Mouse (Mus musculus) CH12.LX (cell line): ENCODE measurements around the gene Psmd8. TPM values are rescaled to one million over a fixed set of nuclear protein-coding genes. Genes with fewer than 3 reads are reported as not detected.
A peak's percentile ranks its signal among the peaks of the same experiment; 100 is the strongest.

Experiments
- DNase-seq: peaks from one replicate; pipeline ENCODE4 v3.0.0-alpha.2; 2013; ENCODE audit errors: extremely low read depth
- H3K27ac ChIP-seq: 2 replicates; pipeline ENCODE4 v1.5.1; 2012; ENCODE audit warnings: low read depth, mild to moderate bottlenecking, control low read depth, moderate library complexity; ENCODE audit not compliant: insufficient read depth
- H3K27me3 ChIP-seq: replicated peaks from 2 replicates; pipeline ENCODE3; 2012; ENCODE audit warnings: inconsistent platforms
- H3K36me3 ChIP-seq, 2 experiments: replicated peaks in 1 of 2; 2 replicates each; pipeline versions ENCODE3 to v1.6.1; 2012; ENCODE audit warnings: inconsistent platforms in 1 of 2, low read length in 1 of 2, mild to moderate bottlenecking in 1 of 2, mixed read lengths in 1 of 2, moderate library complexity in 1 of 2; ENCODE audit not compliant: control insufficient read depth in 1 of 2, insufficient read depth in 1 of 2
- H3K4me1 ChIP-seq, 2 experiments: 2 replicates each; pipeline ENCODE4 v1.6.1; 2012; ENCODE audit warnings: inconsistent platforms in 1 of 2, moderate library complexity in 1 of 2; ENCODE audit not compliant: insufficient read depth in 2 of 2, control insufficient read depth in 1 of 2
- H3K4me2 ChIP-seq: 2 replicates; pipeline ENCODE4 v1.6.1; 2012; ENCODE audit warnings: low read depth, mild to moderate bottlenecking, control low read depth; ENCODE audit not compliant: poor library complexity, insufficient read depth, severe bottlenecking
- H3K4me3 ChIP-seq, 3 experiments: fragments of 150-350 bp in 1 of 3; sonication (generic) in 1 of 3; replicated peaks in 1 of 3; 2 replicates each; pipeline versions ENCODE3 to v1.5.1; 2011 to 2012; ENCODE audit warnings: low read depth in 2 of 3, low read length in 2 of 3, mild to moderate bottlenecking in 2 of 3, moderate library complexity in 2 of 3, control low read depth in 1 of 3, improper control_type of control experiment in 1 of 3, inconsistent platforms in 1 of 3, mixed read lengths in 1 of 3; ENCODE audit not compliant: poor library complexity in 1 of 3
- H3K79me2 ChIP-seq: replicated peaks from 2 replicates; pipeline ENCODE4 v1.6.1; 2012; ENCODE audit warnings: mild to moderate bottlenecking, moderate library complexity; ENCODE audit not compliant: control insufficient read depth, poor library complexity, insufficient read depth, severe bottlenecking; ENCODE audit errors: extremely low read depth
- H3K9ac ChIP-seq: 2 replicates; pipeline ENCODE4 v1.6.1; 2012; ENCODE audit warnings: low read depth, mild to moderate bottlenecking, control low read depth, moderate library complexity; ENCODE audit not compliant: insufficient read depth
- H3K9me3 ChIP-seq: replicated peaks from 2 replicates; pipeline ENCODE3; 2012; ENCODE audit warnings: low read length, inconsistent platforms, mixed read lengths
- BHLHE40 ChIP-seq: IDR thresholded peaks from 2 replicates; pipeline ENCODE4 v1.6.1; 2011; ENCODE audit warnings: mild to moderate bottlenecking, low read depth, low read length, improper control_type of control experiment
- CHD2 ChIP-seq: IDR thresholded peaks from 2 replicates; pipeline ENCODE4 v1.6.1; 2011; ENCODE audit warnings: low read length, improper control_type of control experiment
- CTCF ChIP-seq, 2 experiments: IDR thresholded peaks in 1 of 2; conservative IDR thresholded peaks in 1 of 2; 2 replicates each; pipeline ENCODE4 v1.5.1; 2011 to 2012; ENCODE audit warnings: low read depth in 2 of 2, low read length in 2 of 2, improper control_type of control experiment in 1 of 2, inconsistent platforms in 1 of 2, mild to moderate bottlenecking in 1 of 2, moderate library complexity in 1 of 2
- E2F4 ChIP-seq: IDR thresholded peaks from 2 replicates; pipeline ENCODE4 v1.6.1; 2011; ENCODE audit warnings: low read depth, low read length, improper control_type of control experiment; ENCODE audit not compliant: insufficient replicate concordance
- ELF1 ChIP-seq: IDR thresholded peaks from 2 replicates; pipeline ENCODE4 v1.6.1; 2014; ENCODE audit warnings: low read depth, mild to moderate bottlenecking, inconsistent platforms, low read length, improper control_type of control experiment
- ETS1 ChIP-seq: conservative IDR thresholded peaks from 2 replicates; pipeline ENCODE4 v1.6.1; 2012; ENCODE audit warnings: low read depth, mild to moderate bottlenecking, inconsistent platforms, low read length, improper control_type of control experiment, moderate library complexity
- GABPA ChIP-seq: IDR thresholded peaks from 2 replicates; pipeline ENCODE4 v1.6.1; 2012; ENCODE audit warnings: low read depth, low read length, improper control_type of control experiment, inconsistent platforms; ENCODE audit not compliant: insufficient replicate concordance
- HCFC1 ChIP-seq: IDR thresholded peaks from 2 replicates; pipeline ENCODE4 v1.6.1; 2012; ENCODE audit warnings: low read depth, mild to moderate bottlenecking, inconsistent platforms, low read length, improper control_type of control experiment
- IRF4 ChIP-seq: IDR thresholded peaks from 2 replicates; pipeline ENCODE4 v1.6.1; 2014; ENCODE audit warnings: low read depth, mild to moderate bottlenecking, inconsistent platforms, low read length, improper control_type of control experiment
- KAT2A ChIP-seq: IDR thresholded peaks from 2 replicates; pipeline ENCODE4 v1.6.1; 2012; ENCODE audit warnings: low read length, improper control_type of control experiment, inconsistent platforms; ENCODE audit not compliant: insufficient replicate concordance
- MAZ ChIP-seq: IDR thresholded peaks from 2 replicates; pipeline ENCODE4 v1.6.1; 2012; ENCODE audit warnings: low read depth, mild to moderate bottlenecking, inconsistent platforms, low read length, improper control_type of control experiment, moderate library complexity
- MEF2A ChIP-seq: IDR thresholded peaks from 2 replicates; pipeline ENCODE4 v1.6.1; 2014; ENCODE audit warnings: low read depth, mild to moderate bottlenecking, inconsistent platforms, low read length, improper control_type of control experiment, borderline replicate concordance
- MYC ChIP-seq: IDR thresholded peaks from 2 replicates; pipeline ENCODE4 v1.6.1; 2011; ENCODE audit warnings: low read depth, mild to moderate bottlenecking, improper control_type of control experiment, low read length
- NELFE ChIP-seq: IDR thresholded peaks from 2 replicates; pipeline ENCODE4 v1.6.1; 2011; ENCODE audit warnings: low read depth, low read length, improper control_type of control experiment
- NRF1 ChIP-seq: IDR thresholded peaks from 2 replicates; pipeline ENCODE4 v1.6.1; 2014; ENCODE audit warnings: low read depth, mild to moderate bottlenecking, inconsistent platforms, low read length, improper control_type of control experiment, moderate library complexity
- POLR2A ChIP-seq: IDR thresholded peaks from 2 replicates; pipeline ENCODE4 v1.6.1; 2011; ENCODE audit warnings: low read depth, mild to moderate bottlenecking, improper control_type of control experiment, low read length
- POLR2AphosphoS2 ChIP-seq: IDR thresholded peaks from 2 replicates; pipeline ENCODE4 v1.6.1; 2011; ENCODE audit warnings: low read depth, low read length, improper control_type of control experiment
- SIN3A ChIP-seq: IDR thresholded peaks from 2 replicates; pipeline ENCODE4 v1.6.1; 2012; ENCODE audit warnings: low read length, improper control_type of control experiment, inconsistent platforms
- SMC3 ChIP-seq: IDR thresholded peaks from 2 replicates; pipeline ENCODE4 v1.6.1; 2011; ENCODE audit warnings: low read depth, low read length, improper control_type of control experiment
- UBTF ChIP-seq: IDR thresholded peaks from 2 replicates; pipeline ENCODE4 v1.6.1; 2012; ENCODE audit warnings: low read depth, mild to moderate bottlenecking, inconsistent platforms, low read length, improper control_type of control experiment, moderate library complexity
- USF1 ChIP-seq: IDR thresholded peaks from 2 replicates; pipeline ENCODE4 v1.6.1; 2014; ENCODE audit warnings: low read depth, mild to moderate bottlenecking, inconsistent platforms, low read length, improper control_type of control experiment
- USF2 ChIP-seq: conservative IDR thresholded peaks from 2 replicates; pipeline ENCODE4 v1.6.1; 2011; ENCODE audit warnings: low read depth, low read length, improper control_type of control experiment
- ZKSCAN1 ChIP-seq: IDR thresholded peaks from 2 replicates; pipeline ENCODE4 v1.6.1; 2012; ENCODE audit warnings: low read depth, inconsistent platforms, low read length, improper control_type of control experiment, borderline replicate concordance
- ZMIZ1 ChIP-seq: IDR thresholded peaks from 2 replicates; pipeline ENCODE4 v1.6.1; 2012; ENCODE audit warnings: low read depth, mild to moderate bottlenecking, inconsistent platforms, low read length, improper control_type of control experiment
- ZNF384 ChIP-seq: IDR thresholded peaks from 2 replicates; pipeline ENCODE4 v1.6.1; 2012; ENCODE audit warnings: low read depth, low read length, improper control_type of control experiment, inconsistent platforms
- dilution Hi-C: fragments of 300-500 bp; cut with MboI; formaldehyde crosslinking; loops from 2 replicates; pipeline ENCODE4 v1.14.3; 2020; ENCODE audit warnings: low sequenced_read_pairs; ENCODE audit not compliant: extremely low pct_unique_long_range_greater_than_20kb, extremely low pct_ligation_motif_present
- in situ Hi-C: fragments of 300-500 bp; cut with MboI; formaldehyde crosslinking; loops from 3 replicates; pipeline ENCODE4 v1.14.3; 2019; ENCODE audit warnings: low sequenced_read_pairs, low pct_ligation_motif_present, low pct_unique_long_range_greater_than_20kb, mixed read lengths
- polyA plus RNA-seq: library from polyadenylated mRNA; unstranded; fragments of >175 nt; gene quantifications from 2 replicates; pipeline ENCODE4 v1.2.1, GENCODE M21; 2012; ENCODE audit warnings: low read depth; ENCODE audit not compliant: insufficient read length
- total RNA-seq, 2 experiments: library from RNA; depleted of rRNA; stranded (reverse); fragments of 300-350 nt in 1 of 2; fragments of >200 nt in 1 of 2; gene quantifications; 2 replicates each; pipeline ENCODE4 v1.2.3; 2012 to 2014

The Psmd8 gene
- total and polyA plus RNA-seq, 3 experiments, result 308 to 479 (median 335) TPM

DNA sequence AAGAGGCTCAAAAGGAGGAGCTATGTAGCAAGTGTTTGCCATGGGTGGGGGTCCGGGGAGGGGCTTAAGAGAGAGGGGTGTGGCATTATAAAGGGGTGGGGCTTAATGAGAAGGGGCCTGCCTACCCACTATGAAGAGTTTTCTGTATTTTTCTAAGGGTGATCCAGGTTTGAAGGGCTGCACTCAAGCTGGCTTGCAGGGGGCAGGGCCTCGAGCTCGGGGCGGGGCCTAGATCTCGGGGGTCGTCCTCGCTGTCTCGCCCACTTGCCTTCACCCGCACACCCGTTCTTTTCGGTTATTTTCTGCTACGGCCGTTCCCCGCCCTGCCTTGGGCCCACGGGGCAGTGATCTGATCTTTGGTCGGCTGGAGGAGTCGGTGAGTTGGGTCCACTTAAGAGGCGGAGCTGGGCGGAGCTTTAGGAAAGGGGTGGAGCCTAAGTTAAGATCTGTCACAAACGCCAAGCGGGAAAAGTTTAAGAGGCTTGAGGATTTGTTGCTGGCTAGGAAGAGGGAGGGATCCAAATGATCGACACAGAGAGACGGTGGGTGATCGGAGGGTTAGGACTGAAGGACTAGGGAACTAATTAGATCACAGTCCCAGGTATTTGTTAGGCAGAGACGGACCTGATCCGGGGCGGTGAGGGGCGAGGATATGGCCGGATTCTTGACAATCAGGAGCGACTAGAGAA is 10.3 kb downstream of the Psmd8 start, which contains the start of the genes Ggn and Spred3:
Ggn (plus strand) TSS at position 145 of the 689 bp plus-strand sequence.
Spred3 (minus strand) TSS at position 346 of the 689 bp plus-strand sequence.
- Histone ChIP-seq H3K4me3 (peak within 1 kb of the TSS; percentile 66 to 85 (median 76)), H3K9me3 (no peaks in the 10 kb centered on the region)
- TF ChIP-seq ZNF384 (no peak), E2F4 (0 out of 2 replicates have a peak, but pooled peaks have one; percentile 11), SIN3A (peak; percentile 41; the same call in 1 of the 2 replicates), SMC3 (no peak)
- TF ChIP-seq, all 38 proteins: peak for 2
- dilution Hi-C loops, result no loop called here
- Histone ChIP-seq H3K27ac (peak within 1 kb of the TSS; percentile 54), H3K36me3 (peaks cover 32 to 50% of the 10 kb centered on the region in 2 experiments), H3K4me2 (peak within 1 kb of the TSS; percentile 84), H3K4me1 (peaks cover 12 to 31% of the 10 kb centered on the region in 2 experiments), H3K9ac (peak within 1 kb of the TSS; percentile 75), H3K79me2 (no peaks in the 10 kb centered on the region), H3K27me3 (no peaks in the 10 kb centered on the region)
- in situ Hi-C loops, result no loop called here
- DNase-seq, result peak; percentile 88

DNA sequence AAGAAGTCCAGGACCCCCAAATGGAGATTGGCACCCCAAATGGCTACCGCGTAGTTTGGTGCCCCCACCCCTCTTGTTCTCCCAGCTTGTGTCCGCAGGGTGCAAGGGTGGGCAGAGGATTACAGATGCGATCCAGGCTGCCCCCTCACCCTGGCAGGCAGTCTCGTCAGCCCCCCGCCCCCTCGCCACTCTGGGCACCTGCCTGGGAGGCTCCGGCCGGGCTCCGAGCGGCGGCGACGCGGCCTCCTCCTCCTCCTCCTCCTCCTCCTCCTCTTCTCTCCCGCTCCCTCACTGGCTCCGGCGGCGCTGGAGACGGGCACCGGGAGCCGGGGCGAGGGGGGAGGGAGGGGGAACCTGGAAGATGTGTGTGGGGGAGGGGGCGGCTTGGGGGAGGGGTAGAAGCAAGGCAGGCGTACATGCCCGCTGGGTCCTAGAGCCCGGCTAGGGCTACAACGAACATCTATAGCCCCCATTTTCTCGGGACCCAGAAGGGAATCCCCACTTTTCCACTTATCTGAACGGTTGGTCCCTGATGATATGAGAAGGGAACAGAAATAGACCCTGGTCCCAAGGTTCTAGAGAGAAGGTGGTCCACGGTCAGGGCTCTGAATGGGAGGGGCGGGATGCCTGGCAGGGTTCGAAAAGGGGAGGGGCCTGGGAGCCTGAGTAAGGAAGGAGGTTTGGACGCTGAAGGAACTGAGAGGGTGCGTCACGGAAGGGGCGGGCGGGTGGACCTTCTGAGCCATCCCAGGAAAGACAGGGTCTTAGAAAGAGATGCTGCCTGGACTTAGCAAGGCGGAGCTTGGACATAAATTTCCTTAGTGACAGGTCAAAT is 11.1 kb downstream of the Psmd8 start:
- Histone ChIP-seq H3K27ac (peak overlapping the region; percentile 17; the same call in 1 of the 2 replicates), H3K4me1 (peaks cover 12 to 35% of the 10 kb centered on the region in 2 experiments), H3K9me3 (no peaks in the 10 kb centered on the region), H3K4me3 (peak overlapping the region; percentile 66 to 85 (median 76)), H3K4me2 (peak overlapping the region; percentile 84), H3K36me3 (peaks cover 24 to 50% of the 10 kb centered on the region in 2 experiments), H3K27me3 (no peaks in the 10 kb centered on the region), H3K79me2 (no peaks in the 10 kb centered on the region), H3K9ac (peak overlapping the region; percentile 75)
- peak; percentile 93 for DNase-seq
- TF ChIP-seq HCFC1 (peak; percentile 62), GABPA (no peak), BHLHE40 (peak; percentile 39), IRF4 (no peak; the same call in 1 of the 2 replicates), CHD2 (peak; percentile 96), SIN3A (peak; percentile 58; the same call in 1 of the 2 replicates), KAT2A (no peak), MAZ (peak; percentile 89), ELF1 (peak; percentile 70), NELFE (no peak), MYC (no peak), ZMIZ1 (0 out of 2 replicates have a peak, but pooled peaks have one; percentile 19), ZNF384 (no peak), UBTF (no peak), POLR2A (no peak), POLR2AphosphoS2 (no peak), USF1 (no peak), USF2 (no peak), ETS1 (no peak), NRF1 (0 out of 2 replicates have a peak, but pooled peaks have one; percentile 12), ZKSCAN1 (no peak), MEF2A (peak; percentile 42; the same call in 1 of the 2 replicates), CTCF (conservative IDR thresholded peaks at IDR 0.05 in 1 of 2, IDR thresholded peaks at IDR 0.05 in 1 of 2; ENCODE audit: low read depth in 2 of 2, low read length in 2 of 2) (no peak)
- dilution Hi-C loops (no loop called here), in situ Hi-C loops (no loop called here)
